Mouse (Mus musculus) small intestine, adult 2 months (tissue): Measurements from ENCODE around the gene Hps5. TPM values are rescaled to one million over a fixed set of nuclear protein-coding genes. Genes with fewer than 3 reads are reported as not detected.
"Not testable (repeated sequence)": the region's sequence is repeated elsewhere in the genome, so short reads cannot be mapped to it uniquely, and the experiment has no call there.

ENCODE experiments used
- H3K27ac ChIP-seq: fragments of 200-500 bp; 2 replicates; pipeline ENCODE4 v1.5.1; 2012; ENCODE audit warnings: low read depth, low read length, control low read depth, inconsistent platforms; ENCODE audit not compliant: insufficient read depth
- H3K27me3 ChIP-seq: fragments of 200-500 bp; 2 replicates; pipeline ENCODE4 v1.6.1; 2012; ENCODE audit warnings: mild to moderate bottlenecking, moderate library complexity, low read length, inconsistent platforms; ENCODE audit not compliant: control insufficient read depth, insufficient read depth
- H3K36me3 ChIP-seq: fragments of 200-500 bp; 2 replicates; pipeline ENCODE4 v1.6.1; 2012; ENCODE audit warnings: mild to moderate bottlenecking, low read length, control low read depth, inconsistent platforms; ENCODE audit not compliant: control insufficient read depth, insufficient read depth
- H3K4me1 ChIP-seq: fragments of 200-500 bp; 2 replicates; pipeline ENCODE4 v1.6.1; 2012; ENCODE audit warnings: low read length, inconsistent platforms, mixed read lengths; ENCODE audit not compliant: control insufficient read depth, insufficient read depth, insufficient read length
- H3K4me3 ChIP-seq: fragments of 200-500 bp; 2 replicates; pipeline ENCODE4 v1.5.1; 2012; ENCODE audit warnings: low read depth, mild to moderate bottlenecking, control low read depth, inconsistent platforms, low read length, moderate library complexity
- CTCF ChIP-seq: fragments of 200-500 bp; IDR thresholded peaks from 2 replicates; pipeline ENCODE4 v1.5.1; 2012; ENCODE audit warnings: low read depth, mild to moderate bottlenecking, control low read depth, inconsistent platforms, low read length, moderate library complexity, mixed read lengths; ENCODE audit not compliant: insufficient replicate concordance, insufficient read length; ENCODE audit errors: extremely low read depth
- POLR2A ChIP-seq: fragments of 200-500 bp; IDR thresholded peaks from 2 replicates; pipeline ENCODE4 v1.6.1; 2012; ENCODE audit warnings: low read depth, mild to moderate bottlenecking, control low read depth, inconsistent platforms, low read length, moderate library complexity
- WGBS: fragments of 180-500 bp; shearing (Covaris S2); methylation state at CpG from one replicate; pipeline ENCODE4 v1.1.7; 2018; 5-methylcytosine and 5-hydroxymethylcytosine counted together
- polyA plus RNA-seq: library from polyadenylated mRNA; depleted of rRNA; stranded (reverse); fragments of >200 nt; gene quantifications from 2 replicates; pipeline ENCODE4 v1.2.3, GENCODE M21; 2012

The Hps5 gene
- polyA plus RNA-seq, 1 experiment, result 22.7 TPM

GRCm38 (mm10) chr7:46751490-46751889 lies 44.4 kb downstream of the Hps5 start, which contains the start of gene Saa2:
Gene Saa2, plus strand, starts transcription at chr7:46751790.
- TF ChIP-seq POLR2A (no peak), CTCF (no peak)
- WGBS, result 56% methylated on average over 3 of the region's 3 CpGs
- no peaks in the 10 kb centered on the region for H3K27me3 ChIP-seq
- no peaks in the 10 kb centered on the region for H3K4me1 ChIP-seq
- H3K36me3 ChIP-seq, result no peaks in the 10 kb centered on the region
- no peak within 1 kb of the TSS for H3K4me3 ChIP-seq
- H3K27ac ChIP-seq, result no peak within 1 kb of the TSS

DNA sequence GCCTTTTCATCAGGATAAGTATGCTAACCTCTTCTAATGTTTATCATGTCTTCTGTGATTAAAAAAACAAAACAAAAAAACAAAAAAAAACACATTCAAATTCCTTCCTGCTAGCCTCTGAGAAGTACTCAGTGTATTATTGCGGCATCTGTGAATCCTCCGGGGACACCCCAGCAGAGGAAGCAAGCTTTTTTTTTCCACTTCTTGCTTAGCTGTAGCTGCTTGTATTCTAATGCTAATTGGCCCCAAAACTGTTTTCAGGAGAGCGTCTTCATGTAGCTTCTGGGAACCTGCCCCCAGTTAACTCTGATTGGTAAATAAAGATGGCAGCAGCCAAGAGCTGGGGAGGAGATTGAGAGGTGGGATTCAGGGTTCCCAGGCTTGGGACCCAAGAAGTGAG lies 47.4 kb downstream of the Hps5 start:
- Histone ChIP-seq H3K27me3 (no peaks in the 10 kb centered on the region), H3K36me3 (no peaks in the 10 kb centered on the region), H3K27ac (no peak overlapping the region), H3K4me3 (no peak overlapping the region), H3K4me1 (no peaks in the 10 kb centered on the region)
- no peak for TF ChIP-seq CTCF
- no peak for TF ChIP-seq POLR2A
- 72% methylated on average over 3 of the region's 3 CpGs for WGBS

DNA sequence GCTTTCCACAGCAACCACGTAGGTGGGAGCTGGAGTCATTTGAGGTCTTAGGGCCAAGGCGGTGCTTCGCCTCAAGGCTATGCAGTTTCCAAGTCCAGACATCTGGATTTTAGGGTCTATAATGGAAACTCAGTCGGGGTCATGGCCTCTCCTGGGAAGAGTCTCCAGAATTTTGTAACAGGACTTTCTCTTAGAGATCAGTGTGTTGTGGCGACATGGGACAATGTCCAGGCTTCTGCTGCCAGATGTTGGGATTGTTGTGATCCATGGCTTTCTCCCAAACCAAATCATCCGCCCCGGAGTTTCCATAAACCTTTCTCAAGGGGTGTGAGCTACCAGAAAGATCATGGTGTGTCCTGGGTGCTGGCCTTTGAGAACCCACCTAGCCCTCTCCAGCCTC lies 49.5 kb downstream of the Hps5 start:
- TF ChIP-seq CTCF, result no peak
- H3K27ac ChIP-seq, result no peak overlapping the region
- no peaks in the 10 kb centered on the region for H3K36me3 ChIP-seq
- H3K4me1 ChIP-seq, result no peaks in the 10 kb centered on the region
- H3K4me3 ChIP-seq, result no peak overlapping the region
- 79% methylated on average over 7 of the region's 7 CpGs for WGBS
- no peaks in the 10 kb centered on the region for H3K27me3 ChIP-seq

- Histone ChIP-seq H3K36me3 (no peaks in the 10 kb centered on the region), H3K4me1 (no peaks in the 10 kb centered on the region), H3K27me3 (no peaks in the 10 kb centered on the region), H3K4me3 (no peak overlapping the region), H3K27ac (no peak overlapping the region)
- WGBS, result 73% methylated on average over 3 of the region's 3 CpGs
- TF ChIP-seq POLR2A (no peak), CTCF (no peak)
These were observed 50.0 kb downstream of the Hps5 start for GRCm38 (mm10) chr7:46745816-46746215.

DNA sequence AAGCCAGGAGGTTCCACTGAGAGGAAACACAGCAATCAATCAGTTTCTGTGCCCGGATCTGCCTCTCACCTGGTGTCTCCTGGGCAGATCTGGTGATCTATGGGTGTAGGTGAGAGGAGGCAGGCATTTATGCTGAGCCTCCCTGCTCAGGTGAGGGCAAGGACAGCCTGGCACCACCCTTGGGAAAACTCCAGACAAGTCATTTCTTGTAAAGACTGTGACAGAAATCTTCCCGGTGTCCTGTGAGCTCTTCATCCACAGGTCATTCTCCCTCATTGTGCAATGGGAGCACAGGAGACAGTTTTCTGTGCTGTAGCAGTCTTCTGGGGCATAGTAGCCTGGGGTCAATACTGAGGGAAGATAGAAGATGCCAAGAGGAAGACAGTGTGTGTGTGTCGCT lies 53.0 kb downstream of the Hps5 start, which contains the start of gene Saa1:
Gene Saa1 (minus strand): TSS at position 101 of the 400 bp plus-strand sequence.
- H3K36me3 ChIP-seq, H3K27me3 ChIP-seq, H3K27ac ChIP-seq, H3K4me3 ChIP-seq: not testable (repeated sequence)
- H3K4me1 ChIP-seq, result peaks cover 12% of the 10 kb centered on the region; the same call in 1 of the 2 replicates
- 61% methylated on average over 3 of the region's 3 CpGs for WGBS

DNA sequence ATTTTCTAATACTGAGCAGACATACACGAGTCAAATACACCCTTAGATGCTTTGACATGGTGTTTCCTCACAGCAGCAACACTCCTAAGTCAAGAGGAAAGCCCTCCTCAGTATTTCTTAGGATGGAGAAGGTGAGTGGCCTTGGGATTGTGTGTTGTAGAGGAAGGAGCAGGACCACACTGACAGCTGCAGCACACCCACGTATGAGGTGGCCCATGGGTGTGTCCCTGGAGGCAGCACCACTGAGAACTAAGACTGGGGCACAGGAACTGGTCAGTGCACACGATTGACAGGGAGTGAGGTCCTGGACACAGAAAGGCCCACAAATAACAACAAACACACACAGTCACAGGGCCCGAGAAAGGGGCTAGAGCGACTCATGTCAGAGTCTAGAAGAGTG lies 55.8 kb downstream of the Hps5 start:
- H3K4me1 ChIP-seq, result peaks cover 19% of the 10 kb centered on the region; the same call in 1 of the 2 replicates
- H3K27me3 ChIP-seq, H3K36me3 ChIP-seq, H3K4me3 ChIP-seq, H3K27ac ChIP-seq: not testable (repeated sequence)
- 64% methylated on average over 5 of the region's 5 CpGs for WGBS

DNA sequence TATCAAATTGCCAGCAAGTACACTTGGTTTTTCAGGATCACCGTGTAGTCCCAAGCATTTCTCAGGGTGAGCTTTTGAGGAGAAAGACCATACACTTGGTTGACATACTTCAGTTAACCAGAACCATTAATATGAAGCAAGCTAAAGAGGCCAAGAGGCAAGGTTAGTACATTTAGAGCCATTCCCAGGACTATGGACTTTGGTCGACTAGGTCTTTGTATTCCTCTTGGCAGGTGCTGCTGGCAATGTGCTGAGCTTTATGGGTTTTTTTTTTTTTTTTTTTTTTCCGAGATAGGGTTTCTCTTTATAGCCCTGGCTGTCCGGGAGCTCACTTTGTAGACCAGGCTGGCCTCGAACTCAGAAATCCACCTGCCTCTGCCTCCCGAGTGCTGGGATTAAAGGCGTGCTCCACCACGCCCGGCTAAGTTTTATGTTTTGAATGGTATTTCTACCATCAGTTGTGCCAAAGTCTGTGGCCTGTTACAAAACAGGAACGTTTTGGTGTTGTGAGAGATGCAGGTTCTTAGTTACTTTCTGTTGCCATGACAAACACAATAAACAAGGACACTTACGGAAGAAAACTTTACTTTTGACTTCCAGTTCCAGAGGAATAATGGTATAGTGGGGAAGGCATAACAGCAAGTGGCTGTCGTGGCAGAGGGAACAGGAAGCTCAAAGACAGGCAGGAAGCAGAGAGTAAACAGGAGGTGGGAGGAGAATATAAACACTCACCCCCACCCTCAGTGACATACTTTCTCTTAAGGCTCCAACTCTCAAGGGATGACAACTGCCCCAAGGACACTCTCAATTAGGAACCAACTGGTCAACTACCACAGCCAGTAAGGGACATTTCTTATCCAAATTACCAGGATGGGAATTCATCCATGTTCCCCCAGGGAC lies 57.1 kb downstream of the Hps5 start:
- H3K4me3 ChIP-seq, result no peak overlapping the region
- TF ChIP-seq POLR2A, result no peak
- no peak for TF ChIP-seq CTCF
- H3K4me1 ChIP-seq, result peaks cover 25% of the 10 kb centered on the region; the same call in 1 of the 2 replicates
- no peaks in the 10 kb centered on the region for H3K27me3 ChIP-seq
- no peaks in the 10 kb centered on the region for H3K36me3 ChIP-seq
- peak overlapping the region; percentile 69 for H3K27ac ChIP-seq
- 28% methylated on average over 12 of the region's 12 CpGs for WGBS
